Mouse (Mus musculus) myocyte (in vitro differentiated cells): ENCODE data around the gene Gamt.

Experiments
- CEBPB ChIP-seq: IDR thresholded peaks from 2 replicates; pipeline ENCODE4 v1.6.1; 2011; ENCODE audit warnings: mild to moderate bottlenecking, moderate library complexity; ENCODE audit not compliant: poor library complexity, insufficient read depth, severe bottlenecking
- E2F4 ChIP-seq: IDR thresholded peaks from one replicate; pipeline ENCODE4 v1.6.1; 2011; ENCODE audit warnings: mild to moderate bottlenecking, control low read depth, moderate library complexity; ENCODE audit not compliant: insufficient read depth
- MAX ChIP-seq: IDR thresholded peaks from one replicate; pipeline ENCODE4 v1.6.1; 2011; ENCODE audit warnings: low read depth, mild to moderate bottlenecking, control low read depth
- MYOG ChIP-seq, 3 experiments: IDR thresholded peaks; one replicate each; pipeline ENCODE4 v1.6.1; 2011; ENCODE audit warnings: control low read depth in 2 of 3, low read depth in 2 of 3, mild to moderate bottlenecking in 2 of 3; ENCODE audit not compliant: insufficient read length in 2 of 3, control insufficient read depth in 1 of 3, insufficient read depth in 1 of 3
- POLR2A ChIP-seq: IDR thresholded peaks from one replicate; pipeline ENCODE4 v1.6.1; 2011; ENCODE audit warnings: low read depth, mild to moderate bottlenecking, control low read depth, moderate library complexity; ENCODE audit not compliant: insufficient read length
- POLR2AphosphoS2 ChIP-seq: IDR thresholded peaks from one replicate; pipeline ENCODE4 v1.6.1; 2011; ENCODE audit warnings: low read depth, control low read depth; ENCODE audit not compliant: insufficient read length
- REST ChIP-seq: IDR thresholded peaks from one replicate; pipeline ENCODE4 v1.6.1; 2011; ENCODE audit warnings: mild to moderate bottlenecking, control low read depth, moderate library complexity; ENCODE audit not compliant: insufficient read depth, insufficient read length
- SRF ChIP-seq: IDR thresholded peaks from one replicate; pipeline ENCODE4 v1.6.1; 2011; ENCODE audit warnings: low read depth; ENCODE audit not compliant: control insufficient read depth, insufficient read length
- TCF12 ChIP-seq: IDR thresholded peaks from one replicate; pipeline ENCODE4 v1.6.1; 2011; ENCODE audit warnings: mild to moderate bottlenecking, control low read depth; ENCODE audit not compliant: poor library complexity, insufficient read depth, severe bottlenecking
- TCF3 ChIP-seq: IDR thresholded peaks from one replicate; pipeline ENCODE4 v1.6.1; 2011; ENCODE audit warnings: low read depth, control low read depth; ENCODE audit not compliant: insufficient read length
- USF1 ChIP-seq: IDR thresholded peaks from one replicate; pipeline ENCODE4 v1.6.1; 2011; ENCODE audit warnings: low read depth, mild to moderate bottlenecking, control low read depth, moderate library complexity

DNA sequence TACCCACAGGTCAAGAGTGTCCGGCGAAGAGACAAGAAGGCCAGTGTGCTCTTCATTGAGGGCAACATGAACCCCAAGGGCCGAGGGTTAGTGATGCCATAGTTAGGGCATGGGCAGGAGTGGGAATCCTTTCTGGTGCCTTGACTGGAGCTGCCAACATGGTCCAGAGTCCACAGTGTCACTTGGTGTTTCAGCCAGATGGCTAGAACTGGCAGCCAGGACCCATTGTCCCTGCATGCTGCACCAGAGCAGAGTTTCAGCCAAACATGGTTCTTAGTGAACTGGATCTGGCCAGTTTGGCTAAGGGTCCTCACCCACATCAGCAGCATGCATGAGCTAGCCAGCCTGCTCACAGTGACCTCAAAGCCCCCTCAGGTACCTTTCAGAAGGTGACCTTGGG lies 22.5 kb downstream of the Gamt start:
- TF ChIP-seq MAX = no peak
- TF ChIP-seq POLR2A = no peak
- no peak for TF ChIP-seq TCF3
- TF ChIP-seq TCF12 = no peak
- no peak for TF ChIP-seq CEBPB
- TF ChIP-seq E2F4 = no peak
- TF ChIP-seq USF1 = no peak
- TF ChIP-seq POLR2AphosphoS2 = no peak
- TF ChIP-seq SRF = no peak
- TF ChIP-seq MYOG (IDR thresholded peaks at IDR 0.05; ENCODE audit: control insufficient read depth in 1 of 3, insufficient read depth in 1 of 3, insufficient read length in 2 of 3, low read depth in 2 of 3) = no peak
- TF ChIP-seq REST = no peak
